Mouse (Mus musculus) heart, adult 2 months (tissue): Measurements from ENCODE around the gene Vps13d. TPM values are rescaled to one million over a fixed set of nuclear protein-coding genes. Genes with fewer than 3 reads are reported as not detected.
A peak's percentile ranks its signal among the peaks of the same experiment; 100 is the strongest.

Experiments used
- DNase-seq, 2 experiments: peaks; one replicate each; pipeline ENCODE4 v3.0.0; 2021
- H3K27ac ChIP-seq: fragments of 200-600 bp; 2 replicates; pipeline ENCODE4 v1.8.1; 2022
- H3K27me3 ChIP-seq: fragments of 200-500 bp; 2 replicates; pipeline ENCODE4 v1.6.1; 2012; ENCODE audit warnings: mild to moderate bottlenecking, low read length, inconsistent platforms, mixed read lengths; ENCODE audit not compliant: control insufficient read depth, insufficient read depth
- H3K36me3 ChIP-seq: fragments of 200-500 bp; 2 replicates; pipeline ENCODE4 v1.6.1; 2012; ENCODE audit warnings: low read length, inconsistent platforms; ENCODE audit not compliant: control insufficient read depth, insufficient read depth
- H3K4me1 ChIP-seq: fragments of 200-500 bp; 2 replicates; pipeline ENCODE4 v1.6.1; 2011; ENCODE audit warnings: low read length; ENCODE audit not compliant: control insufficient read depth, insufficient read depth
- H3K4me3 ChIP-seq: fragments of 200-600 bp; 2 replicates; pipeline ENCODE4 v1.8.1; 2022
- H3K79me2 ChIP-seq: fragments of 200-500 bp; replicated peaks from 2 replicates; pipeline ENCODE4 v1.6.1; 2012; ENCODE audit warnings: mild to moderate bottlenecking, inconsistent platforms, low read length, moderate library complexity, mixed read lengths; ENCODE audit not compliant: control insufficient read depth, insufficient read depth
- H3K9ac ChIP-seq: fragments of 200-500 bp; 2 replicates; pipeline ENCODE4 v1.6.1; 2012; ENCODE audit warnings: low read depth, mild to moderate bottlenecking, control low read depth, inconsistent platforms, low read length, mixed read lengths
- CTCF ChIP-seq: fragments of 200-600 bp; IDR thresholded peaks from 2 replicates; pipeline ENCODE4 v1.8.1; 2022; ENCODE audit warnings: antibody characterized with exemption, mild to moderate bottlenecking, moderate library complexity
- EP300 ChIP-seq: fragments of 200-500 bp; IDR thresholded peaks from 2 replicates; pipeline ENCODE4 v1.6.1; 2011; ENCODE audit warnings: low read depth, low read length, control low read depth; ENCODE audit not compliant: insufficient read depth
- POLR2A ChIP-seq: fragments of 200-500 bp; IDR thresholded peaks from 2 replicates; pipeline ENCODE4 v1.6.1; 2011; ENCODE audit warnings: mild to moderate bottlenecking, low read depth, low read length, control low read depth; ENCODE audit not compliant: insufficient read depth
- WGBS: fragments of 180-500 bp; shearing (Covaris S2); methylation state at CpG from one replicate; pipeline ENCODE4 v1.1.7; 2018; 5-methylcytosine and 5-hydroxymethylcytosine counted together
- intact Hi-C: fragments of 180-260 bp; cut with DNase I; formaldehyde crosslinking; loops from one replicate; pipeline ENCODE4 v1.15.1; 2025
- polyA plus RNA-seq: library from polyadenylated mRNA; depleted of rRNA; stranded (reverse); fragments of >200 nt; gene quantifications from 2 replicates; pipeline ENCODE4 v1.2.3, GENCODE M21; 2012
- total RNA-seq, 2 experiments: library from RNA; stranded (reverse); gene quantifications; 2 replicates each; pipeline ENCODE4 v1.2.3; 2021

Gene Vps13d
- total and polyA plus RNA-seq, 3 experiments, result 24.8 to 77.1 (median 65.8) TPM

- no peak for DNase-seq
These were observed 88.0 kb downstream of the Vps13d start for GRCm38 (mm10) chr4:145106796-145107195.

GRCm38 (mm10) chr4:145105319-145105718 is 89.5 kb downstream of the Vps13d start:
- Histone ChIP-seq H3K9ac (no peak overlapping the region), H3K4me1 (no peaks in the 10 kb centered on the region; the same call in 1 of the 2 replicates), H3K27me3 (no peaks in the 10 kb centered on the region), H3K4me3 (no peak overlapping the region), H3K27ac (no peak overlapping the region), H3K36me3 (peaks cover 55% of the 10 kb centered on the region), H3K79me2 (no peaks in the 10 kb centered on the region; the same call in 1 of the 2 replicates)
- intact Hi-C loops, result no loop called here
- no peak for DNase-seq
- TF ChIP-seq EP300 (no peak), CTCF (no peak), POLR2A (no peak)
- 72% methylated on average over 6 of the region's 6 CpGs for WGBS

More at GRCm38 (mm10) chr4:145106796-145107195, 88.0 kb downstream of the Vps13d start:
- no peaks in the 10 kb centered on the region for H3K27me3 ChIP-seq
- H3K36me3 ChIP-seq, result peaks cover 50% of the 10 kb centered on the region
- no peak overlapping the region for H3K4me3 ChIP-seq
- intact Hi-C loops, result no loop called here
- TF ChIP-seq POLR2A, result no peak
- TF ChIP-seq CTCF, result no peak
- no peak for TF ChIP-seq EP300
- no peaks in the 10 kb centered on the region; the same call in 1 of the 2 replicates for H3K79me2 ChIP-seq
- no peak overlapping the region for H3K27ac ChIP-seq
- WGBS, result 61% methylated on average over 6 of the region's 6 CpGs
- H3K4me1 ChIP-seq, result no peaks in the 10 kb centered on the region; the same call in 1 of the 2 replicates
- no peak overlapping the region for H3K9ac ChIP-seq

GRCm38 (mm10) chr4:145104917-145105316 is 89.9 kb downstream of the Vps13d start:
- Histone ChIP-seq H3K27ac (no peak overlapping the region), H3K36me3 (peaks cover 52% of the 10 kb centered on the region), H3K27me3 (no peaks in the 10 kb centered on the region), H3K79me2 (no peaks in the 10 kb centered on the region; the same call in 1 of the 2 replicates), H3K4me3 (no peak overlapping the region), H3K9ac (no peak overlapping the region), H3K4me1 (no peaks in the 10 kb centered on the region; the same call in 1 of the 2 replicates)
- DNase-seq, result no peak
- WGBS, result 67% methylated on average over 2 of the region's 2 CpGs
- intact Hi-C loops, result no loop called here
- TF ChIP-seq EP300, result no peak

GRCm38 (mm10) chr4:145103617-145104016 is 91.2 kb downstream of the Vps13d start:
- Histone ChIP-seq H3K79me2 (no peaks in the 10 kb centered on the region; the same call in none of the 2 replicates), H3K27me3 (no peaks in the 10 kb centered on the region), H3K4me3 (no peak overlapping the region), H3K36me3 (peaks cover 61% of the 10 kb centered on the region), H3K4me1 (peaks cover 4% of the 10 kb centered on the region), H3K9ac (no peak overlapping the region), H3K27ac (no peak overlapping the region)
- DNase-seq, result no peak
- no peak for TF ChIP-seq POLR2A
- TF ChIP-seq EP300, result no peak
- no peak for TF ChIP-seq CTCF
- intact Hi-C loops, result no loop called here

GRCm38 (mm10) chr4:145101823-145102718 is 92.7 kb downstream of the Vps13d start:
- TF ChIP-seq POLR2A (no peak), CTCF (no peak), EP300 (no peak)
- H3K27me3 ChIP-seq, result no peaks in the 10 kb centered on the region
- 81% methylated on average over 6 of the region's 6 CpGs for WGBS
- H3K79me2 ChIP-seq, result no peaks in the 10 kb centered on the region; the same call in none of the 2 replicates
- H3K4me3 ChIP-seq, result no peak overlapping the region
- H3K9ac ChIP-seq, result no peak overlapping the region
- peaks cover 6% of the 10 kb centered on the region for H3K4me1 ChIP-seq
- intact Hi-C loops, result no loop called here
- no peak overlapping the region for H3K27ac ChIP-seq
- H3K36me3 ChIP-seq, result peaks cover 55% of the 10 kb centered on the region
- no peak for DNase-seq

GRCm38 (mm10) chr4:145099853-145100252 is 95.0 kb downstream of the Vps13d start:
- H3K4me1 ChIP-seq, result peaks cover 6% of the 10 kb centered on the region
- peaks cover 43% of the 10 kb centered on the region for H3K36me3 ChIP-seq
- DNase-seq, result no peak
- no peak for TF ChIP-seq POLR2A
- no peak for TF ChIP-seq EP300
- TF ChIP-seq CTCF, result no peak
- no peak overlapping the region for H3K9ac ChIP-seq
- no peaks in the 10 kb centered on the region for H3K27me3 ChIP-seq
- no peak overlapping the region for H3K4me3 ChIP-seq
- 78% methylated on average over 6 of the region's 6 CpGs for WGBS
- intact Hi-C loops, result loop anchor here (5.0 kb wide), 1 partner anchor 208 kb away; the partner anchor contains the start of gene Dhrs3
- H3K27ac ChIP-seq, result peak overlapping the region; percentile 65
- H3K79me2 ChIP-seq, result no peaks in the 10 kb centered on the region; the same call in none of the 2 replicates
